Mouse (Mus musculus) heart, embryonic 16.5 days (tissue): ENCODE results near the gene Gtf2b. TPM values are rescaled to one million over a fixed set of nuclear protein-coding genes. Genes with fewer than 3 reads are reported as not detected.

Experiments used
- ATAC-seq: fragments of 200-750 bp; cut with Nextera tagmentation; replicated peaks from 2 replicates; pipeline ENCODE4 v1.8.0; 2017; ENCODE audit warnings: moderate number of reproducible peaks; ENCODE audit not compliant: insufficient read depth, low FRiP score; ENCODE audit errors: extremely low read depth
- H3K27ac ChIP-seq: fragments of 300-500 bp; sonication (generic); 2 replicates; pipeline ENCODE4 v1.5.1; 2014; ENCODE audit warnings: mild to moderate bottlenecking, low read length, control low read depth, moderate library complexity
- H3K27me3 ChIP-seq: fragments of 300-500 bp; sonication (generic); 2 replicates; pipeline ENCODE4 v1.6.1; 2014; ENCODE audit warnings: low read length, mixed read lengths; ENCODE audit not compliant: control insufficient read depth, insufficient read depth
- H3K36me3 ChIP-seq: fragments of 300-500 bp; sonication (generic); 2 replicates; pipeline ENCODE4 v1.6.1; 2014; ENCODE audit not compliant: control insufficient read depth, insufficient read depth
- H3K4me1 ChIP-seq: fragments of 300-500 bp; sonication (generic); 2 replicates; pipeline ENCODE4 v1.6.1; 2014; ENCODE audit warnings: low read length, mixed read lengths; ENCODE audit not compliant: control insufficient read depth, insufficient read depth
- H3K4me2 ChIP-seq: fragments of 300-500 bp; sonication (generic); 2 replicates; pipeline ENCODE4 v1.6.1; 2014; ENCODE audit warnings: low read depth, mild to moderate bottlenecking, control low read depth, low read length
- H3K4me3 ChIP-seq: fragments of 300-500 bp; sonication (generic); 2 replicates; pipeline ENCODE4 v1.5.1; 2014; ENCODE audit warnings: mild to moderate bottlenecking, control low read depth, low read length
- H3K9ac ChIP-seq: fragments of 300-500 bp; sonication (generic); 2 replicates; pipeline ENCODE4 v1.6.1; 2014; ENCODE audit warnings: low read length, control low read depth
- H3K9me3 ChIP-seq: fragments of 300-500 bp; sonication (generic); replicated peaks from 2 replicates; pipeline ENCODE4 v1.6.1; 2016; ENCODE audit warnings: low read length; ENCODE audit not compliant: control insufficient read depth
- WGBS: fragments of 180-500 bp; shearing (Covaris S2); extraction: QIAGEN DNeasy Blood & Tissue Kit; methylation state at CpG from one replicate; pipeline ENCODE4 v1.1.7; 2014; 5-methylcytosine and 5-hydroxymethylcytosine counted together
- polyA plus RNA-seq: library from polyadenylated mRNA; unstranded; fragments of >200 nt; fragmentation: Nextera tagmentation; extraction: Ambion mirVana; gene quantifications from 2 replicates; pipeline ENCODE4 v1.2.1, GENCODE M21; 2015

The Gtf2b gene
- polyA plus RNA-seq, 1 experiment from 2014 or later: 76.5 TPM

GRCm38 (mm10) chr3:142749131-142749530 is 15.7 kb upstream of the Gtf2b start:
- Histone ChIP-seq H3K4me2 (no peak overlapping the region), H3K9ac (no peak overlapping the region), H3K27ac (no peak overlapping the region), H3K4me3 (no peak overlapping the region), H3K9me3 (no peaks in the 10 kb centered on the region), H3K36me3 (no peaks in the 10 kb centered on the region), H3K27me3 (no peaks in the 10 kb centered on the region), H3K4me1 (no peaks in the 10 kb centered on the region)
- ATAC-seq: no peak
- 80% methylated on average over 16 of the region's 16 CpGs for WGBS

GRCm38 (mm10) chr3:142755132-142755867 is 9.5 kb upstream of the Gtf2b start:
- WGBS: 67% methylated on average over 18 of the region's 18 CpGs
- no peak overlapping the region for H3K9ac ChIP-seq
- no peak for ATAC-seq

GRCm38 (mm10) chr3:142757841-142758240 is 7.0 kb upstream of the Gtf2b start:
- Histone ChIP-seq H3K4me3 (peak overlapping the region; percentile 21; the same call in 1 of the 2 replicates), H3K9ac (no peak overlapping the region), H3K4me1 (peaks cover 13% of the 10 kb centered on the region), H3K9me3 (no peaks in the 10 kb centered on the region), H3K27me3 (no peaks in the 10 kb centered on the region), H3K27ac (no peak overlapping the region), H3K4me2 (peak overlapping the region; percentile 57), H3K36me3 (no peaks in the 10 kb centered on the region)
- 13% methylated on average over 12 of the region's 12 CpGs for WGBS
- ATAC-seq: peak; percentile 80

More at GRCm38 (mm10) chr3:142755132-142755867, 9.5 kb upstream of the Gtf2b start:
- Histone ChIP-seq H3K36me3 (no peaks in the 10 kb centered on the region), H3K27ac (no peak overlapping the region), H3K4me1 (peaks cover 13% of the 10 kb centered on the region), H3K27me3 (no peaks in the 10 kb centered on the region), H3K4me2 (peak overlapping the region; percentile 8; the same call in 1 of the 2 replicates), H3K4me3 (no peak overlapping the region), H3K9me3 (no peaks in the 10 kb centered on the region)

- no peak overlapping the region for H3K9ac ChIP-seq
- no peaks in the 10 kb centered on the region for H3K27me3 ChIP-seq
- H3K9me3 ChIP-seq: no peaks in the 10 kb centered on the region
- 73% methylated on average over 7 of the region's 7 CpGs for WGBS
- H3K4me2 ChIP-seq: peak overlapping the region; percentile 57; the same call in 1 of the 2 replicates
- H3K36me3 ChIP-seq: no peaks in the 10 kb centered on the region
- no peak for ATAC-seq
- H3K4me3 ChIP-seq: no peak overlapping the region
- peaks cover 13% of the 10 kb centered on the region for H3K4me1 ChIP-seq
- H3K27ac ChIP-seq: no peak overlapping the region
Measured at GRCm38 (mm10) chr3:142758593-142758992, 6.3 kb upstream of the Gtf2b start.

- WGBS: 78% methylated on average over 6 of the region's 6 CpGs
Measured at GRCm38 (mm10) chr3:142760356-142760755, 4.5 kb upstream of the Gtf2b start.

GRCm38 (mm10) chr3:142765778-142766165 is 927 bp downstream of the Gtf2b start:
- ATAC-seq: no peak
- H3K4me3 ChIP-seq: peak overlapping the region; percentile 97
- WGBS: 17% methylated on average over 10 of the region's 10 CpGs
- H3K9ac ChIP-seq: peak overlapping the region; percentile 97
- H3K9me3 ChIP-seq: no peaks in the 10 kb centered on the region
- no peaks in the 10 kb centered on the region for H3K36me3 ChIP-seq
- peaks cover 32% of the 10 kb centered on the region for H3K4me1 ChIP-seq
- peak overlapping the region; percentile 92 for H3K4me2 ChIP-seq
- no peaks in the 10 kb centered on the region for H3K27me3 ChIP-seq
- peak overlapping the region; percentile 88 for H3K27ac ChIP-seq

More at GRCm38 (mm10) chr3:142760356-142760755, 4.5 kb upstream of the Gtf2b start:
- Histone ChIP-seq H3K4me2 (no peak overlapping the region), H3K36me3 (no peaks in the 10 kb centered on the region), H3K27me3 (no peaks in the 10 kb centered on the region), H3K27ac (no peak overlapping the region), H3K4me3 (no peak overlapping the region), H3K9ac (no peak overlapping the region), H3K9me3 (no peaks in the 10 kb centered on the region), H3K4me1 (peaks cover 14% of the 10 kb centered on the region)
- ATAC-seq: no peak

GRCm38 (mm10) chr3:142768498-142768897 is 3.7 kb downstream of the Gtf2b start:
- H3K27ac ChIP-seq: no peak overlapping the region
- WGBS: 95% methylated on average over 6 of the region's 6 CpGs

GRCm38 (mm10) chr3:142770518-142770917 is 5.7 kb downstream of the Gtf2b start:
- Histone ChIP-seq H3K4me2 (no peak overlapping the region), H3K4me3 (no peak overlapping the region), H3K9me3 (no peaks in the 10 kb centered on the region), H3K27me3 (no peaks in the 10 kb centered on the region), H3K27ac (no peak overlapping the region), H3K36me3 (peaks cover 14% of the 10 kb centered on the region; the same call in 1 of the 2 replicates), H3K9ac (no peak overlapping the region), H3K4me1 (peaks cover 37% of the 10 kb centered on the region)
- WGBS: 22% methylated on average over 1 of the region's 1 CpGs
- ATAC-seq: no peak

More at GRCm38 (mm10) chr3:142768498-142768897, 3.7 kb downstream of the Gtf2b start:
- Histone ChIP-seq H3K9ac (no peak overlapping the region), H3K4me1 (peaks cover 36% of the 10 kb centered on the region), H3K36me3 (peaks cover 11% of the 10 kb centered on the region; the same call in 1 of the 2 replicates), H3K4me3 (no peak overlapping the region), H3K27me3 (no peaks in the 10 kb centered on the region), H3K4me2 (no peak overlapping the region), H3K9me3 (no peaks in the 10 kb centered on the region)
- ATAC-seq: no peak

GRCm38 (mm10) chr3:142773538-142774191 is 8.8 kb downstream of the Gtf2b start:
- no peak for ATAC-seq
- no peaks in the 10 kb centered on the region for H3K9me3 ChIP-seq
- H3K27ac ChIP-seq: no peak overlapping the region
- no peak overlapping the region for H3K4me3 ChIP-seq
- no peak overlapping the region for H3K9ac ChIP-seq
- peaks cover 26% of the 10 kb centered on the region for H3K4me1 ChIP-seq
- H3K36me3 ChIP-seq: peaks cover 20% of the 10 kb centered on the region; the same call in 1 of the 2 replicates
- no peak overlapping the region for H3K4me2 ChIP-seq
- no peaks in the 10 kb centered on the region for H3K27me3 ChIP-seq
- WGBS: 46% methylated on average over 4 of the region's 4 CpGs
